In the genomic region with DNA sequence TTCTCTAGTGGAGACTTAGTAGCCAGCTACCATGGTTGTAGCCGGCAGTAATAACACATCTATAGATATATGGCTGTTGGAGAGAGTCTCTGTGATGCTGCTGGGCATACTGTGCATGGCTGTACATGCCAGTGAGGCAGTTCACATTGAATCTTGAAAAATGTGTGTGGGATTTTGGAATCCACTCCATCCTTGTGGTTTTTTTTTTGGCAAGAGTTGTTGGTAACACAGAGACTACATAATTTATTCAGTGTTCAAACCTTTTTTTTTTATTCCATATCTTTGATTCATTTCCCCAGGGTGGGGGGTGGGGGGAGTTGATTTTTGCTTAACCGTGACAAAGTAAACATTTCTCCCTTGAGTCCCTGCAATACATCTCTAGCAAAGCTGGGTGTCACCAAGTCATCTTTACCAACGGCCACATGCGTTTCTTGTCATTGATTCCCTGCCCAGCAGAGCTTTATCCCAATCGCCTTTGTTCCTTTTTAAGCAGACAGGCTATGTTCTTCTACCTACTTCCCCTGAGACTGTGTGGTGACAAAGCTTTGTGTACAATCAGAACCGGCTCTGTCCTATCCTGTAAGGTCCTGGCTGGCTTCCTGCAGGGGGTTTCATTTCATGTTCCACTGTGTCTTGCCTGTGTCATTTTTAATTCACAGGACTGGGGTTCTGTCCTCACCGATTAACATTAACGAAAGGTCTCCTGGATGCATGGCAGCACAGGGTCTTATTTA, we compare ENCODE assay signal across 14 mouse cellular contexts.
"Had no signal": no experiment of that assay in that cellular context is flagged by ENCODE, and none has a peak within 500 bp of the region (broad histone marks: within the 10 kb centered on the region; RNA-seq: fewer than 3 reads in every experiment).

No protein-coding gene starts in this region.

- H3K27ac ChIP-seq: layer of hippocampus, adult 2 months; limb, embryonic 13.5 days; liver, embryonic 14.5 days; neural tube, embryonic 15.5 days had no signal

- H3K9me3 ChIP-seq: limb, embryonic 13.5 days; midbrain, embryonic 10.5 days; neural tube, embryonic 15.5 days had no signal

- DNase-seq: kidney, adult 18-20 months; kidney, postnatal 25 days; left cerebral cortex, postnatal 4 days; lung, adult 18-20 months; lung, postnatal 4 days; right cerebral cortex, adult 18-20 months; right cerebral cortex, postnatal 25 days; thymus, adult 18-20 months; thymus, postnatal 14 days had no signal

- H3K9ac ChIP-seq: limb, embryonic 13.5 days; liver, embryonic 14.5 days; neural tube, embryonic 15.5 days had no signal

- H3K36me3 ChIP-seq: limb, embryonic 13.5 days; neural tube, embryonic 15.5 days had no signal

- H3K27me3 ChIP-seq: neural tube, embryonic 15.5 days had no signal

- H3K4me3 ChIP-seq: layer of hippocampus, adult 2 months; limb, embryonic 13.5 days had no signal
